Mouse (Mus musculus): ENCODE results near the gene Fcrla. TPM values are rescaled to one million over a fixed set of nuclear protein-coding genes. Genes with fewer than 3 reads are reported as not detected.

Fcrla gene
- polyA plus RNA-seq, 1 experiment: 4.2 TPM

GRCm38 (mm10) chr1:170932043-170932442 lies 4.7 kb upstream of the Fcrla start:
- TF ChIP-seq CTCF (IDR thresholded peaks at IDR 0.05; ENCODE audit: extremely low read depth, insufficient read length, insufficient replicate concordance, low read depth, low read length): no peak
- TF ChIP-seq POLR2A (IDR thresholded peaks at IDR 0.05; ENCODE audit: low read depth, low read length): no peak
- no peak overlapping the region for H3K27ac ChIP-seq (ENCODE audit: insufficient read depth, low read depth, low read length)
- 75% methylated on average over 3 of the region's 3 CpGs for WGBS
- no peaks in the 10 kb centered on the region for H3K27me3 ChIP-seq (ENCODE audit: control insufficient read depth, insufficient read depth, low read length)
- H3K4me1 ChIP-seq (ENCODE audit: control insufficient read depth, insufficient read depth, insufficient read length, low read length): no peaks in the 10 kb centered on the region
- no peak overlapping the region for H3K4me3 ChIP-seq (ENCODE audit: low read depth, low read length)
- H3K36me3 ChIP-seq (ENCODE audit: control insufficient read depth, insufficient read depth, low read length): no peaks in the 10 kb centered on the region

- peaks cover 2% of the 10 kb centered on the region; the same call in 1 of the 2 replicates for H3K4me1 ChIP-seq (ENCODE audit: control insufficient read depth, insufficient read depth, insufficient read length, low read length)
- no peak overlapping the region for H3K4me3 ChIP-seq (ENCODE audit: low read depth, low read length)
- H3K36me3 ChIP-seq (ENCODE audit: control insufficient read depth, insufficient read depth, low read length): no peaks in the 10 kb centered on the region
- peak overlapping the region; percentile 57; the same call in 1 of the 2 replicates for H3K27ac ChIP-seq (ENCODE audit: insufficient read depth, low read depth, low read length)
- H3K27me3 ChIP-seq (ENCODE audit: control insufficient read depth, insufficient read depth, low read length): no peaks in the 10 kb centered on the region
- WGBS: 75% methylated on average over 4 of the region's 4 CpGs
- TF ChIP-seq CTCF (IDR thresholded peaks at IDR 0.05; ENCODE audit: extremely low read depth, insufficient read length, insufficient replicate concordance, low read depth, low read length): no peak
- no peak for TF ChIP-seq POLR2A (IDR thresholded peaks at IDR 0.05; ENCODE audit: low read depth, low read length)
These were observed 1.9 kb upstream of the Fcrla start for GRCm38 (mm10) chr1:170929245-170929644.

GRCm38 (mm10) chr1:170928467-170928866 lies 1.1 kb upstream of the Fcrla start:
- TF ChIP-seq CTCF (IDR thresholded peaks at IDR 0.05; ENCODE audit: extremely low read depth, insufficient read length, insufficient replicate concordance, low read depth, low read length) (no peak), POLR2A (IDR thresholded peaks at IDR 0.05; ENCODE audit: low read depth, low read length) (no peak)
- H3K4me3 ChIP-seq (ENCODE audit: low read depth, low read length): no peak overlapping the region
- H3K27me3 ChIP-seq (ENCODE audit: control insufficient read depth, insufficient read depth, low read length): no peaks in the 10 kb centered on the region
- H3K4me1 ChIP-seq (ENCODE audit: control insufficient read depth, insufficient read depth, insufficient read length, low read length): peaks cover 2% of the 10 kb centered on the region; the same call in 1 of the 2 replicates
- no peaks in the 10 kb centered on the region for H3K36me3 ChIP-seq (ENCODE audit: control insufficient read depth, insufficient read depth, low read length)
- H3K27ac ChIP-seq (ENCODE audit: insufficient read depth, low read depth, low read length): peak overlapping the region; percentile 9; the same call in 1 of the 2 replicates
- WGBS: 63% methylated on average over 2 of the region's 2 CpGs

GRCm38 (mm10) chr1:170926941-170927340 lies 442 bp downstream of the Fcrla start:
- peaks cover 2% of the 10 kb centered on the region; the same call in 1 of the 2 replicates for H3K4me1 ChIP-seq (ENCODE audit: control insufficient read depth, insufficient read depth, insufficient read length, low read length)
- no peaks in the 10 kb centered on the region for H3K36me3 ChIP-seq (ENCODE audit: control insufficient read depth, insufficient read depth, low read length)
- no peak for TF ChIP-seq POLR2A (IDR thresholded peaks at IDR 0.05; ENCODE audit: low read depth, low read length)
- TF ChIP-seq CTCF (IDR thresholded peaks at IDR 0.05; ENCODE audit: extremely low read depth, insufficient read length, insufficient replicate concordance, low read depth, low read length): no peak
- H3K4me3 ChIP-seq (ENCODE audit: low read depth, low read length): no peak overlapping the region
- H3K27ac ChIP-seq (ENCODE audit: insufficient read depth, low read depth, low read length): 0 out of 2 replicates have a peak overlapping the region, but pooled peaks have one; percentile 1
- 56% methylated on average over 6 of the region's 6 CpGs for WGBS
- H3K27me3 ChIP-seq (ENCODE audit: control insufficient read depth, insufficient read depth, low read length): no peaks in the 10 kb centered on the region

DNA sequence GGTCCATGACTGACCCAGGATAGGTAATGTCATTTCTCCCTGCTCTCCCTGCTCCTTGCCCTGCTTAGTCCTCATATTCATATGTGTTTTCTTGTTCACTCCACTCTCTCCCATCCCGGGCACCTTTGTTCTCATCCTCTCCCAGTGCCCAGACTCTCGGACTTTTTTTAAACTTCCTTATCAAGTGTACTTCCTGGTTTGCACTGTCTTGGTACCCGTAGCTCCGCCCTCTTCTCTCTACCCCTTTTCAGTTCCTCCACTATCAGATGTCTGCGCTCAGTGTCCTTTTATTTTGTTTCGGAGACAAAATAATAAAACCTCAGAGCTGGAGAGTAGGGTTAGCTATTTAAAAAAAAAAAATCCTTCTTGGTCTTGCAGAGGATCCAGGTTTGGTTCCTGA lies 2.9 kb downstream of the Fcrla start:
- 20% methylated on average over 6 of the region's 6 CpGs for WGBS
- no peaks in the 10 kb centered on the region for H3K36me3 ChIP-seq (ENCODE audit: control insufficient read depth, insufficient read depth, low read length)
- no peak overlapping the region for H3K27ac ChIP-seq (ENCODE audit: insufficient read depth, low read depth, low read length)
- H3K27me3 ChIP-seq (ENCODE audit: control insufficient read depth, insufficient read depth, low read length): no peaks in the 10 kb centered on the region
- H3K4me1 ChIP-seq (ENCODE audit: control insufficient read depth, insufficient read depth, insufficient read length, low read length): peaks cover 2% of the 10 kb centered on the region; the same call in 1 of the 2 replicates
- no peak overlapping the region for H3K4me3 ChIP-seq (ENCODE audit: low read depth, low read length)
- no peak for TF ChIP-seq POLR2A (IDR thresholded peaks at IDR 0.05; ENCODE audit: low read depth, low read length)
- TF ChIP-seq CTCF (IDR thresholded peaks at IDR 0.05; ENCODE audit: extremely low read depth, insufficient read length, insufficient replicate concordance, low read depth, low read length): no peak

GRCm38 (mm10) chr1:170919308-170919707 lies 8.1 kb downstream of the Fcrla start:
- WGBS: 91% methylated on average over 8 of the region's 8 CpGs
- Histone ChIP-seq H3K4me1 (ENCODE audit: control insufficient read depth, insufficient read depth, insufficient read length, low read length) (peaks cover under 1% of the 10 kb centered on the region; the same call in 1 of the 2 replicates), H3K27me3 (ENCODE audit: control insufficient read depth, insufficient read depth, low read length) (no peaks in the 10 kb centered on the region), H3K4me3 (ENCODE audit: low read depth, low read length) (no peak overlapping the region), H3K27ac (ENCODE audit: insufficient read depth, low read depth, low read length) (no peak overlapping the region), H3K36me3 (ENCODE audit: control insufficient read depth, insufficient read depth, low read length) (no peaks in the 10 kb centered on the region)
- no peak for TF ChIP-seq CTCF (IDR thresholded peaks at IDR 0.05; ENCODE audit: extremely low read depth, insufficient read length, insufficient replicate concordance, low read depth, low read length)
- no peak for TF ChIP-seq POLR2A (IDR thresholded peaks at IDR 0.05; ENCODE audit: low read depth, low read length)

GRCm38 (mm10) chr1:170915657-170916056 lies 11.7 kb downstream of the Fcrla start:
- H3K4me1 ChIP-seq (ENCODE audit: control insufficient read depth, insufficient read depth, insufficient read length, low read length): no peaks in the 10 kb centered on the region
- 51% methylated on average over 5 of the region's 5 CpGs for WGBS
- TF ChIP-seq CTCF (IDR thresholded peaks at IDR 0.05; ENCODE audit: extremely low read depth, insufficient read length, insufficient replicate concordance, low read depth, low read length): no peak
- no peak for TF ChIP-seq POLR2A (IDR thresholded peaks at IDR 0.05; ENCODE audit: low read depth, low read length)
- no peak overlapping the region for H3K27ac ChIP-seq (ENCODE audit: insufficient read depth, low read depth, low read length)
- no peaks in the 10 kb centered on the region for H3K27me3 ChIP-seq (ENCODE audit: control insufficient read depth, insufficient read depth, low read length)
- H3K4me3 ChIP-seq (ENCODE audit: low read depth, low read length): no peak overlapping the region
- no peaks in the 10 kb centered on the region for H3K36me3 ChIP-seq (ENCODE audit: control insufficient read depth, insufficient read depth, low read length)

Measured in small intestine, adult 2 months (tissue).